In genomic region chr1:101272365-101272764, GRCm38 (mm10) we compare ENCODE assay signal across 18 mouse cellular contexts.
DNase-seq lines count a peak whose midpoint lies in the region; ATAC-seq lines count a peak whose summit lies in the region.
"Had no signal": no experiment of that assay in that cellular context is flagged by ENCODE, and none has a peak within 500 bp of the region (broad histone marks: within the 10 kb centered on the region; RNA-seq: fewer than 3 reads in every experiment).

No protein-coding gene starts in this region.

- no peak for DNase-seq in frontal cortex, postnatal 10 days (ENCODE audit: low spot score in 2 of 2)
- peak; percentile 45 for DNase-seq in layer of hippocampus, adult 9-11 months
- DNase-seq in layer of hippocampus, postnatal 10 days (ENCODE audit: low spot score in 2 of 2), result no peak
- peak; percentile 11 to 22 for DNase-seq in cerebellum, adult 18-20 months
- peak; percentile 61 for DNase-seq in cerebellum, adult 9-11 months
- DNase-seq in gastrocnemius, postnatal 4 days (ENCODE audit: low spot score in 2 of 2), result no peak
- DNase-seq: adrenal gland, adult 2 months; adrenal gland, postnatal 14 days; B cell, adult 2 months; gastrocnemius, postnatal 25 days; heart, adult 2 months; heart, postnatal 14 days; heart, postnatal 4 days; kidney, adult 2 months had no signal

- peak; percentile 57; the same call in 1 of the 2 replicates for ATAC-seq in frontal cortex, adult (ENCODE audit: low TSS enrichment)
- ATAC-seq in inflammation-experienced regulatory T-cells, adult 6 months, result no peak
- ATAC-seq: hindbrain, embryonic 16.5 days; intestine, postnatal 0 days had no signal

Comparison
In these comparisons a context has a peak if more than half of its experiments do, and no peak if none do; other contexts are left out.
1. DNase-seq: peak in layer of hippocampus, adult 9-11 months (single experiment), cerebellum, adult 18-20 months (2 of 2) and cerebellum, adult 9-11 months (single experiment); none in frontal cortex, postnatal 10 days (0 of 2), layer of hippocampus, postnatal 10 days (0 of 2) and gastrocnemius, postnatal 4 days (0 of 2).